Mouse (Mus musculus): ENCODE measurements around the gene Fam71e1.

Fam71e1 gene

GRCm38 (mm10) chr7:44469677-44470675, 26.4 kb upstream of the Fam71e1 start:
- in situ Hi-C loops (cut with MboI; ENCODE audit: unreplicated experiment in 2 of 2), result loop anchor here (5.0 to 25.0 kb wide), 4 partner anchors 85 to 783 kb away; partner anchors contain the start of genes 1700008O03Rik (in 1 of the 2), Gm15517 (in 1 of the 2), Klk14 (in 1 of the 2) and Syt3 (in 1 of the 2)

GRCm38 (mm10) chr7:44470696-44471612, 25.4 kb upstream of the Fam71e1 start:
- in situ Hi-C loops (cut with MboI; ENCODE audit: unreplicated experiment in 2 of 2), result loop anchor here (5.0 to 25.0 kb wide), 2 partner anchors 209 to 784 kb away; partner anchors contain the start of genes Gm15517 (in 1 of the 2) and Klk14 (in 1 of the 2)

- in situ Hi-C loops (cut with MboI; ENCODE audit: unreplicated experiment in 2 of 2), result loop anchor here (5.0 to 25.0 kb wide), 2 partner anchors 210 to 785 kb away; partner anchors contain the start of genes Gm15517 (in 1 of the 2) and Klk14 (in 1 of the 2)
These were observed 24.4 kb upstream of the Fam71e1 start for GRCm38 (mm10) chr7:44471880-44472557.

DNA sequence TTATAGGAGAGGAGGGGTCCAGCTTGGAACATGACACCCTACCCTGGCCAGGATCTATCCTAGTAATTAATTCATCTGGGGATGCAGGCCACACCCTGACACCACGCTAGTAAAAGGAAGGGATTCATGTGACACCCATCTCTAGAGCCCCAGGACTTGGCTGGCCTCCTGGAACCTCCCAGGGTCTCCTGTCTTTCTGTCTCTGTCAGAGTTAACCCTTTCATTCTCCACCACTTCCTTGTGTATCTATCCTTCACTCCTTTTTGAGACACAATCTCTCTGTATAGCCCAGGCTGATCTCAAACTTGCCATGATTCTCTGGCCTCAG, 23.9 kb upstream of the Fam71e1 start:
- in situ Hi-C loops (cut with MboI; ENCODE audit: unreplicated experiment in 2 of 2), result loop anchor here (5.0 to 25.0 kb wide), 2 partner anchors 210 to 785 kb away; partner anchors contain the start of genes Gm15517 (in 1 of the 2) and Klk14 (in 1 of the 2)

- in situ Hi-C loops (cut with MboI; ENCODE audit: unreplicated experiment in 2 of 2), result loop anchor here (5.0 to 25.0 kb wide), 2 partner anchors 211 to 786 kb away; partner anchors contain the start of genes Gm15517 (in 1 of the 2) and Klk14 (in 1 of the 2)
These were observed 23.3 kb upstream of the Fam71e1 start for GRCm38 (mm10) chr7:44472961-44473646.

DNA sequence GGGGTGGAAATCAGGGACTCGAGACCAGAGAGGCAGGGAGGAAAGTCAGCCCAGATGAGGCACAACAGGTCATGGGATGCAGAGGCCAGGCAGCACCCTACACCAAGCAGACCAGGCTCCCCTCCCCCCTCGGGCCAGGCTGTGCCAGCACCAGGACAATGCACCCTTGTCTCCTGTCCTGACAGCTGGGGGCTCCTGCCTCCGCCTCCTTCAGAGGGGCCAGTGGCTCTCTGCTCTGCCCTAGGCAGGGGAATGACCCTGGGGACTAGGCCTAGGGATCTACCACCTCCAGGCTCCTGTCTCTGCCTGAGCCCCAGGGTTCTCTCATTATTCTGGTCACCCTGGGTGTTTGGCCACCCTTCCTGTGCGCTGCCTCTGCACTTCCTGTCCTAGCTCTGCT, 22.0 kb upstream of the Fam71e1 start:
- in situ Hi-C loops (cut with MboI; ENCODE audit: unreplicated experiment in 2 of 2), result loop anchor here (5.0 to 25.0 kb wide), 2 partner anchors 212 to 787 kb away; partner anchors contain the start of genes Gm15517 (in 1 of the 2) and Klk14 (in 1 of the 2)

DNA sequence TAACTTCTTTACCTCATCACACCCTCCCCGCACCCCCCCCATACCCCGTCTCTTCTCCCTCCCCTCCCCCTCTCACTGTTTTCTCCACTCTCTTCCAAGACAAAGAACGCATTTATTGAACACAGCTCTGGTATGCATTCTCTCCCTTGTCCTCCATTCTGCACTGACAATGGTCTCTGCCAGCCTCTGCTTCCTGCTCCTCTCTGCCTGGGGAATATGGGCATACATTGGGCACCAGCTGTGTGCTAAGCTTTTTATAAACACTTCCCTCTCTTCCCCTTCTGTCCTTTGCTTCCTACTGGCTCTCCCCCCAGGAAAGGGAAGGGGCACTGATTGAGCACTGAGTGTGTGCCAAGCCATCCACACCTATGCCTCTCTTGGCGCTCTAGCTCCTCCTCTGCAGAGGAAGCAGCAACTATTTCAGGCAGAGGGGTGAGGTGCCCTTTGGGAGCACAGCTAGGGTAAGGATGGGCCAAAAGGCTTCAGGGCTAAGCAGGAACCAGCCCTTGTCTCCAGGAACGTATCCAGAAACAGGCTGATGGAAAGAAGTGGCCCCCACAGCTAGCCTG, 21.3 kb upstream of the Fam71e1 start:
- in situ Hi-C loops (cut with MboI; ENCODE audit: unreplicated experiment in 2 of 2), result loop anchor here in 1 of 2 experiments (25.0 kb wide), 1 partner anchor 788 kb away; the partner anchor contains the start of gene Klk14

DNA sequence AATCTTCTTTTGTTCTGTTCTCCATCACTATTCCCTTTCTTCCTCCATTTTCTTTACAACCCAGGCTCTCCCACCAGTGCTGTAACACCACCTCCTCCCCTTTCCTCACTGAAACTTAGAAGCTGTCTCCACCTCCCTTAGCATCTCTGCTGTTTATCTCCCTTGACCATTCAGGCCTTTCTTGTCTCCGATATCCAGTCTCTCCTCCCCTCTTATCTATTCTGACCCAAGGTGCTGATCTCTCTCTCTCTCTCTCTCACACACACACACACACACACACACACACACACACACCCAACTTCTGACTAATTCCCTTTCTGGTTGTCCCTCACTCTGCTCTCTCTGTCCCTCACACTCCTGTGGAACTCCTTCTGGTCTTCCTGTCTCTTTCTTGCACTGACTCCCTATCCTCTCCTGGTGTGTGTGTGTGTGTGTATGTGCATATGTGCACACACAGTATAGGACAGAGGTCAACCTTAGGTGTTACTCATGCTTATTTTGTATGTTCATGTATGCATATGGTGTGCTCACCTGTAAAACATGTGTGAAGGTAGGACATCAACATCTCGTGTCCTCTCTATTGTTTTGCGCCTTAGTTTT, 13.4 kb upstream of the Fam71e1 start:
- in situ Hi-C loops (cut with MboI; ENCODE audit: unreplicated experiment in 2 of 2), result loop anchor here in 1 of 2 experiments (25.0 kb wide), 1 partner anchor 796 kb away; the partner anchor contains the start of gene Klk14

DNA sequence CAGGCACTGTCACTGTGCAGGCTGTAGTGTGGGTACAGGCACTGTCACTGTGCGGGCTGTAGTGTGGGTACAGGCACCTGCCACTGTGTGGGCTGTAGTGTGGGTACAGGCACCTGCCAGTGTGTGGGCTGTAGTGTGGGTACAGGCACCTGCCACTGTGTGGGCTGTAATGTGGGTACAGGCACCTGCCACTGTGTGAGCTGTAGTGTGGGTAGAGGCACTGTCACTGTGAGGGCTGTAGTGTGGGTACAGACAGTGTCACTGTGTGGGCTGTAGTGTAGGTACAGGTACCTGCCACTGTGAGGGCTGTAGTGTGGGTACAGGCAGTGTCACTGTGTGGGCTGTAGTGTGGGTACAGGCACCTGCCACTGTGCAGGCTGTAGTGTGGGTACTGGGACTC, 12.3 kb upstream of the Fam71e1 start:
- in situ Hi-C loops (cut with MboI; ENCODE audit: unreplicated experiment in 2 of 2), result loop anchor here in 1 of 2 experiments (25.0 kb wide), 1 partner anchor 797 kb away; the partner anchor contains the start of gene Klk14

GRCm38 (mm10) chr7:44484841-44485571, 11.4 kb upstream of the Fam71e1 start:
- in situ Hi-C loops (cut with MboI; ENCODE audit: unreplicated experiment in 2 of 2), result loop anchor here (5.0 to 25.0 kb wide), 2 partner anchors 223 to 798 kb away; partner anchors contain the start of genes Gm15517 (in 1 of the 2) and Klk14 (in 1 of the 2)

DNA sequence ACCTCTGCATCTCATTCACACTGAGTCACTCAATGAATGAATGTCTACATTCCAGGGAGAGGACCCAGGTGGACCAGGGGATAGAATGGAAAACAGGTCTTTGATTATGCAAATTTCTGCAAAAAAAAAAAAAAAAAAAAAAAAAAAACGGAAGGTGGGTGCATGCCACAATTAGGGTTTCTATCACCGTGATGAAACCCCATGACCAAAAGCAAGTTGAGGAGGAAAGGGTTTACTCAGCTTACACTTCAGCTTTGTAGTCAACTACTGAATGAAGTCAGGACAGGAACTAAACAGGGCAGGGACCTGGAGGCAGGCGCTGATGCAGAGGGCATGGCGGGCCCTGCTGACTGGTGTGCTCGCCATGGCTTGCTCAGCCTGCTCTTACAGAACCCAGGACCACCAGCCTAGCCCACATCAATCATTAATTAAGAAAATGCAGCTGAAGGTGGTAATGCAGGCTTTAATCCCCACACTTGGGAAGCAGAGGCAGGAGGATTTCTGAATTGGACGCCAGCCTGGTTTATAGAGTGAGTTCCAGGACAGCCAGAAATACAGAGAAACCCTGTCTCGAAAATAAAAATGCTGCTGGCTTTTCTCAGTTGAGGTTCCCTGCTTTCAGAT, 10.7 kb upstream of the Fam71e1 start:
- in situ Hi-C loops (cut with MboI; ENCODE audit: unreplicated experiment in 2 of 2), result loop anchor here (5.0 to 25.0 kb wide), 2 partner anchors 223 to 798 kb away; partner anchors contain the start of genes Gm15517 (in 1 of the 2) and Klk14 (in 1 of the 2)

DNA sequence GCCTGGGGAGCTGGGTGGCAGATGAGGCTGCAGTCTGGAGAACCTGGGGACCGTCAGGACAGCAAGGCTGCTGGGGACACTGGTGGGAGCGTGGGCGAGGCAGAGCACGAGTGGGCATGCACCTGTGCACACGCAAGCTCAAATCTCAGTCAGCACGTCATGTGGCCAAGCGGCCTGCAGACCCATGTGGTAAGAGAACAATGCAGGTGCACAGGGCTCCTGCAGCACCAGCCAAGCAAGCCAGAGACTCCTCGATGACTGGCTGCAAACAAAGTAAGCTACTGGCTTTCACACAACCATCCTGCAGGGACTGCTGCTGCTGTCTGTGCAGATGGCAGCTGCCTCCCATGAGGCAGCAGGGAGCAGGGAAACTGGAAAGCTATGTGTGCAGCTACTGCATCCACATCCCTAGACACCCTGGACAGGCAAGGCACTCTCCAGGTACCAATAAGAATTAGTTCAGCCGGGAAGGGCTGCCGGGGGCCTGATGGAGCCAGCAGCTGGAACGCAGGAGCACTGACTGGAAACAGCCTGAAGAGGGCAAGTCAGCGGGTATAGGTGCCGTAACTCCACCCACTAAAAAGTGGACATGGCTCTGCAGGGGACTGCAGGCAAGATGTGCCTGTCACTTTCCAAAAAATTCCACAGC, 9.3 kb upstream of the Fam71e1 start:
- in situ Hi-C loops (cut with MboI; ENCODE audit: unreplicated experiment in 2 of 2), result loop anchor here (5.0 to 25.0 kb wide), 2 partner anchors 225 to 800 kb away; partner anchors contain the start of genes Gm15517 (in 1 of the 2) and Klk14 (in 1 of the 2)

DNA sequence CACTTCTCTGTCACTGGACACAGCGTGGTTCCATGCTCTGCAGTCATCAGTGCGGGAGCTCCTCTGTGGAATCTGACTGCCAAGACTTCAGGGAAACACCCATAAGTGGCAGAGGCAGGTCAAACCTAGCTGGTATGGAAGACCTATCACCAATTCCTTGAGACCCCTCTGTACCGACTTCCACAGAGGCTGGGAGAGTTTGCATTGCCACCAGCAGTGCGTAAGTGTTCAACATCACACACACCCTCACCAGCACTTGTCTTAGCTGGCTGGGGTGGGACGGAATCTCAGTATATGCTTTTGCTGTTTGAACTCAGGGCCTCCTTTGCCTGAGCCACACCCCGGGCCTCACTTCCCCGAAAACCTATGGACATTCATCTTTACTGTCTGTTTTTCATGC, 8.4 kb upstream of the Fam71e1 start:
- in situ Hi-C loops (cut with MboI; ENCODE audit: unreplicated experiment in 2 of 2), result loop anchor here (5.0 to 25.0 kb wide), 2 partner anchors 226 to 801 kb away; partner anchors contain the start of genes Gm15517 (in 1 of the 2) and Klk14 (in 1 of the 2)

- in situ Hi-C loops (cut with MboI; ENCODE audit: unreplicated experiment in 2 of 2), result loop anchor here (5.0 to 25.0 kb wide), 2 partner anchors 226 to 801 kb away; partner anchors contain the start of genes Gm15517 (in 1 of the 2) and Klk14 (in 1 of the 2)
These were observed 7.8 kb upstream of the Fam71e1 start for GRCm38 (mm10) chr7:44488545-44488944.

GRCm38 (mm10) chr7:44490281-44490680, 6.1 kb upstream of the Fam71e1 start:
- in situ Hi-C loops (cut with MboI; ENCODE audit: unreplicated experiment in 2 of 2), result loop anchor here (10.0 to 25.0 kb wide), 2 partner anchors 115 to 803 kb away; partner anchors contain the start of gene Klk14 (in 1 of the 2)

DNA sequence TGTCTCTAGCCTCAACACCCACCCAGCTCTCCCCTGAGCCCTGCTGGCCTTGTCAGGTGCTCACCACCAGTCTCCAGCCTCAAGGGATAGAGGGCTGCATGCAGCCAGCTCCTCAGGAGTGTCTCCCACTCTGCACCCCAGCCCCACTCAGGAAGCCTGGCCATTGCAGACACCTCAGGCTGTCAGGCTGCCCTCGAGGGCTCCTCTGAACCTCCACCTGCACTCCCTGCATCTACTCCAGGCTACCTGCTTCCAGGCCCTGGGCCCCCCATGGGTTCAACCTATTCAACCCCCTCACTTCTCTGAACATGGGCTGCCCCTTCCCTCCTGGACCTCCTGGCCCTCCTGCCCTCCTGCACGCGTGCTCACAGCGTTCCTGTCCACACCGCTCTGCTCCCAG, 5.0 kb upstream of the Fam71e1 start:
- in situ Hi-C loops (cut with MboI; ENCODE audit: unreplicated experiment in 2 of 2), result loop anchor here (10.0 to 25.0 kb wide), 2 partner anchors 117 to 804 kb away; partner anchors contain the start of gene Klk14 (in 1 of the 2)

Data from v-Abl transformed pro-B cells (cell line).